Mouse (Mus musculus): ENCODE measurements around the gene Snd1. TPM values are rescaled to one million over a fixed set of nuclear protein-coding genes. Genes with fewer than 3 reads are reported as not detected.

The Snd1 gene
- polyA plus RNA-seq, 3 experiments from 2014 or later, result 44.7 to 54.7 (median 51.4) TPM

- ATAC-seq, result no peak
These were observed 374.0 kb downstream of the Snd1 start for GRCm38 (mm10) chr6:28848891-28849290.

DNA sequence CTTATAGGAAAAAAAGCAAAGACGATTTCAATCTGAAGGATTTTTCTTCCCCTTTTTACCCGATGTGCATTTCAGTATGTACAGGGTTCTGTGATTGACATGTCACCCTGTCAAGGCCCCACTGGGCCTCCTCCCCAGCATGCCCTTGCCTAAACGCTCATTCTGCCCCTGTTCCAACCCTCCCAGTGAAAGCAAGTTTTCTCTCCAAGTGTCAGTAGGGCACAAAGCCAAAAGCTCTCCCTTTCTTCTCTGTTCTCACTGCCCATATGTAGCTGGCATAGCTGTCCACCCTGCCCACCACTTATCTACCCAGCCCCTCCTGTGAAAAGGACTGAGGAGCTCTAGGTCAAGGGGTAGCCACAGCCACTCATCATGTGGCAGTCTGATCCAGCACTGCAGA, 374.4 kb downstream of the Snd1 start:
- ATAC-seq, result no peak

DNA sequence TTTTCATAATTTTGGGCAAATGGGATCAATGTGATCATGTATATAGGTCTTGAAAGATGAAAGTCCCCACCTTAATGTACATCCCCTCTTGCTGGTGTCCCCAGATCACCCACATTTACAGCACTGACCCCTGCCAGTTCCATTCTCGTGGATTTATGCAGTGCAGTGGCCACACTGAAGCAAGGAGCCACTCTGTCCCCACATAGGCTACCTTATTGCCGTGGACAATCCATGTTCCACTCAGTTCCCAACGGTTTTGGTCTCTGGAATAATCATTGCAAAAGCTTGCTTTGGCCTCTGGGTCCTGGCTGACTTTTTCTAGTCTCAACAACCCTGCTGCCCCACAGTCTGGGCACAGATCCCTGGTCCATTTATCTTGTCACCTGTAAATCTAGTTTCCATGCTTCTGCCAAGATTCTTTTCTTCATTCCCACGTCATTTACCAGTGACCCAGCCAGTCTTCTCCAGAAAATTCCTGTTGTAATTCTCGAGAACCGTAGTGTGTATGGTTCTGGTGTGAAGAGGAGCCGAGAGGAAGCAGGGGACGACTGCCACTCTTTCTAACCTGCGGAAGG, 375.5 kb downstream of the Snd1 start:
- no peak for ATAC-seq

- no peak for ATAC-seq
These were observed 377.4 kb downstream of the Snd1 start for GRCm38 (mm10) chr6:28852342-28852741.

- no peak for ATAC-seq
These were observed 378.2 kb downstream of the Snd1 start for GRCm38 (mm10) chr6:28853164-28853563.

DNA sequence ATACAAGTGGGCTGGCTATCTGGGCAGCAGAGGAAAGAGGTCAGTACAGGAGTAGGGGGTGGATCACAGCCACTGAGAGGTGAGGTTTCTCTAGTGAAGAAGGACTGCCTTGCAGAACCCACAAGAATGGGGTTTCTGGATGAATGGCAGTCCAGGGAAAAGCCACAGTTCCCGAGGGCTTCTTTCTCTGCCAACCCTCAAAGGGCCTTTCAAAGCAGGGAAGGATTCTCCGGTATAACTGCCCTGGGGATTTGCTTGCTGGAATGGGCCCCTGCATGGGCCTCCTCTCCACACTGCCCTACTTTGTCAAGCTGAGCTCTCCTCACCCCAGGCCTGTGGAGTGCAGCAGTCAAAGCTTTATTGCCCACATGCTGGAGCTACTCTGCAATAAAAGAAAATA, 378.7 kb downstream of the Snd1 start:
- no peak for ATAC-seq

DNA sequence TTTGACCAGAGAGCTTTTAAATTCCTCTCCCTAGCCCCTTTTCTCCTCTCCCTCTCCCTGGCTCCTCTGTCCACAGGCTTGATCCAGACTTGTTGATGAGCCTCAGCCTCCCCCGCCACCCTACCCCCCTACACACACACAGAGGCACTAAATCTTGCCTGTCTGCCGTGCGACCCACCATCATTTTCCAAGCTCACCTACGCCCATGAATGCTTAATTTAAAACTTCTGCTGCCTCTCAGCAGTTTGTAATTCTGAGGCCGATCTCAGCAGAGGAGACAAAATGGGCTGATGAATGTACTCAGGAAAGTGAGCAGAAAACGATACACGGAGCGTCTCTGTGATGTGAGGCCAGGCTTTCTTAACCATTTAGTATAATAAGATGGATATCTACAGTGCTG, 379.7 kb downstream of the Snd1 start:
- ATAC-seq, result no peak

DNA sequence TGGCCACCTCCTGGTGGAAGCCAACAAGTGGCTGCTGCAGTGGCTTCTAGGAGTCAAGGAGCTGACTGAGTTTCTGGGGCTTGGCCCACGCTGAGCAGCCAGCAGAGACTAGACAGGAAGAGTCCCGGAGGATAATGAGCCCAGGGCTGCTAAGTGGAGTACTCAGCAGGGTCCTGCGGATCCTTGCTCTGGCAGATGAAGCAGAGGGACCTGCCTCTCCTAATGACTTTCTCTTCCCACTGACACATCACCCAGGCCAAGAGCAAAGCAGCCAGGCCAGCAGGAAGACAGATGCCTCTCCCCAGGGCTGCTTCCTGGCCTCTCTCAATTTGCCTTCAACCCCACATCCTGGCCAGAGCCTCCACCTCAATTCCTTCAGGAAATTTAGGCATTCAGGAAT, 380.5 kb downstream of the Snd1 start:
- ATAC-seq, result no peak

GRCm38 (mm10) chr6:28856789-28857188, 381.9 kb downstream of the Snd1 start:
- ATAC-seq, result no peak

GRCm38 (mm10) chr6:28857198-28858180, 382.6 kb downstream of the Snd1 start:
- no peak for ATAC-seq

DNA sequence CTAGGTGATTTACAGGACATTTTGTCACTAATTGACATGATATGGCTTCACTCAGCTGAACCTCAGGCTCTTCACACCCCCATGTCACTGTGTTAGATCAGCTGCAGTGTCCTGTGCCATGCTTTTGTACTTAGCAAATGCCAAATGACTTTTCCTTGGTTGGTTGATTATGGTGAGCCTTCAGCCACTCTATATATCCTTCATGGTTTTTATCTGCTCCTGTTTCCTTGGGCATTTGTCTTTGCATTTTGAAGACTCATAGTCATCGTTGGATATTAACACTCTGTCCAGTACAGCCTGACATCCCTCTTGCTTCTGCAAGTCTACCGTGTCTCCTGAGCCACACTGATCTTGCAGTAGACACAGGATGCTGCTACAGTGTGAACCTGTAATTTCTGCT, 384.2 kb downstream of the Snd1 start:
- ATAC-seq, result no peak

DNA sequence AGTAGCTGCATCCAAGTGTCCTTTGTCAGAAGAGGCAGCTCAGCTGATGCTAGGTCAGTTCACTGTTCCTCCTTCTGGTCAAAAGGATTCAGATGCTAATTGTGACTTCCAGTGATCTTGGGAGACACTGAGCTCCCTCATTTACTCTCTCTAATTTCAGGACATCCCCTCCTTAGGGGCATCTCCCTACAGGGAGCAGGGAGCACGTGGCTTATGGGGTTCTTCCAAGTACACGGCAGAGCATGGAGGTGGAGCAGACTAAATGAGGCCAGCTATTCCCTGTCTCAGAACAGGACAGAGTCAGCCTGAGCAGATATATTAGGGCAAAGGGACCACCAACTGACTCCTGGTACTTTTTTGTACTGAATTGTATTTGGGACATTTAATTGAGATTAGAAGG, 385.5 kb downstream of the Snd1 start:
- no peak for ATAC-seq

DNA sequence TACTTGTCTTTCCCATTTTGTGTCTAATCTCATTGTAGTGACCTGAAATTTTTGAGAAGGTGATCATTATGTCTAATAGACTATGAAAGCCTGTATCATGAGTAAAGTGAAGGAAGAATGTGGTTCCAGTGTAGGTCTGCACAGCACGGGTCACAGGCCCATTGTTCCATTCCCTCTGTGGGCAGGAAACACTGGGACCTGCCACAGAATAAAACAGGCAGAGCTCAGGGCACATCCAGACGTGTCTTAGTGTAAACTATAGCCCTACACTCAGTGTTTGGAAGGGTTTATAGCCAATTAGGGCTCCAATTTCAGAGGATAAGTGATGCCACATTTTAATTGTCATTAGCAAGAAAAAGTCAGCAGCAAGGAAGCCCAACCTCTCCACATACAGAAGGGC, 386.0 kb downstream of the Snd1 start:
- no peak for ATAC-seq

GRCm38 (mm10) chr6:28862304-28862703, 387.4 kb downstream of the Snd1 start:
- no peak for ATAC-seq

DNA sequence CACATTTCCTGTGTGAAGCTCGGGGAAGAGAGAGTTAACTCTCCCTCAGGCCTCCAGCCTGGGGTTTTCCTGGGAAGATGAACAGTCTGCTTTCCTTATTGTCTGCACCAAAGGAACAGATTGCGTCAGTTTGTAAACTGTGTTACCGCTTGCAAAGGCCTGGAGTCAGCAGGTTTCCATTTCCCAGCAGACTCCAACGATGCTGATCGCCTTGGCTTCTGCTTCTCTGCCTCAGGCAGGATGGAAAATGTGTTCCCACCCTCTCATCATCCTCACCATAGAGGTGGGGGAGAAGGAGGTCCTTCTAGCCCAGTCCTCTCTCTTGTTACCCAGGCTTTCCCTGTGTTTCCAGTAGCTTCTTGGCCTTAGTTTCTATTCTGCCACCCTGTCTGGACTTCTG, 389.7 kb downstream of the Snd1 start:
- ATAC-seq, result no peak

GRCm38 (mm10) chr6:28865112-28865511, 390.2 kb downstream of the Snd1 start:
- ATAC-seq, result no peak

- no peak for ATAC-seq
These were observed 391.3 kb downstream of the Snd1 start for GRCm38 (mm10) chr6:28866206-28866605.

DNA sequence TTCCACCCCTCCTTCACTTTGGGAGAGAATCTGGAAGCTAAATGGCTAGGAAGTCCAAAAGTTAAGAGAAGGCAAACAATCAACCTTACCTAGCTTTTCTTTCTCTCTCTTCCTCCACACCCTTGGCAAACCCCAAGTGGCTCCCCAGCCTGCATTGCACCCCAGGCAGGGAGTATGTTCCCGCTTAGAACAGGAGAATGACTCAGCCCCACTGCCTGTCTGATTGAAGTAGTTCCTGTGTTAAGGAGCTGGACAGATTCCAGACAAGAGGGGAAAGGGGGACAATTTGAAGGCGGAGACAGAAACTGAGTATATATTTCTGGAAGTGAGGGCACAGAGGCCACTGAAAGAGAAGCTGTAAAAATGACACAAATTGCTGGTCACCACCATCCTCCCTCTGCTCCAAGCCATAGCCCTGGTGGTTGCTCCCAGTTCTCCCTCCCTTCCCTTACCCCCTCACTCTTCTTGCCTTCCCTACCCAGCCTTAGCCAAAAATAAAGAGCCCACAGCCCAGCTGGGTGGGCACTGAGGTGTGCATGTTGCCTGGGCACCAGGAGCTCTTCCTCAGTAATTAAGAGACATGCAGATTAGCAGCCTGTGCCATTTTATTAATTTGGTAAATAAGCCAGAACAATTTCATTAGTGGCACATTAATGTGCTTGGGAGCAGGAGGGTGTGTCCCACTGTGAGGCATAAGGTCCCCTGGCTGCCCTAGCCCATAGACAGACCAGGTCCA, 392.7 kb downstream of the Snd1 start:
- ATAC-seq, result no peak

DNA sequence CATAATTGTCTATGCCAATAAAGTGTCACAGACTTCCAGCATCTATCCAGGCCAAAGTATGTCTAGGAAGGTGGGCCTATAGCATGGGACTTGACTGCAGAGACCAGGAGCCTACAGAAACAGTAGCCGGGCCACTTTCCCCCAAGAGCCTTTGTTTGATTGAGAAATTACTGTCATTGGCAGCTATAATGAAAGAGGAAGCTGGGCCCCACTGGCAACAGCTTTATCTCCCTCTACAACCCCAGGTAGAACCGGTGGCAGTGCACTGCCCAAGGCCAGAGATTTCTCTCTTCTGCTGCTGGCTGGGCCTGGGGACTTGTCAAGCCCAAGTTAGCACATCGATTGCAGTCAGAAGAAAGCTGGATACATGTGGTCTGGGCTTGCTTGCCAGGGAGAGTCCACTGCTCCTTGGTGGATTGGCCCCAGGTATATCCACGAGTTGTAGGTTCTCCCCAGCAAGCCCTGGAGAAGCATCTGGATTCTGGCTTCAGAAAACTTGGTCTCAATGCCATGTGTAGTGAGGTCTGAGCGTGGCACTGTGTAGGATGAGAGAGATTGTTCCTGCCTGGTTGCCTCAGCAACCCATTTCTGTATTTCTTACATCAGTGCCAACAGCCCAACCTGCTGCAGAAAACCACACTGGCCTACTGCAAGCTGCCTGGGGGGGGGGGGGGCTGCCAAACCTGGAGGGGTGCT, 396.9 kb downstream of the Snd1 start:
- no peak for ATAC-seq

GRCm38 (mm10) chr6:28872421-28872795, 397.5 kb downstream of the Snd1 start:
- ATAC-seq, result no peak

DNA sequence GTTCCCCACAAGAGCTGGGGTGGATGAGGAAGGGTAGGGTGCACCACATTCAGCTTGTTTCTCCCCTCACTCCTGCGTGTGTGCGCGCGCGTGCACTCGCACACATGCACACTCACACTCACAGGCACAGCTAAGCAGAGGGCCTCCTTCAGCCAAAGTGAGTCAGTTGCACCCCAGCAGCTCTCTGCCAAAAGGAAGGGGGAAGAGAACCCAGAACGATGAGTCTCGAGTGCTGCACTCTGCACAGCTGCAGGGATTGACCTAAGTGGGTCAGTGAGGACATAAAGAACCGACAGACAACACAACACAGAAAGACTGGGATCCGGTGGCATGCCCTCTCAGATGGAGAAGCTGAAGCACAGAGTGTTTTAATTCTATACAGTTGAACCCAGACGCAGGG, 399.1 kb downstream of the Snd1 start:
- no peak for ATAC-seq

DNA sequence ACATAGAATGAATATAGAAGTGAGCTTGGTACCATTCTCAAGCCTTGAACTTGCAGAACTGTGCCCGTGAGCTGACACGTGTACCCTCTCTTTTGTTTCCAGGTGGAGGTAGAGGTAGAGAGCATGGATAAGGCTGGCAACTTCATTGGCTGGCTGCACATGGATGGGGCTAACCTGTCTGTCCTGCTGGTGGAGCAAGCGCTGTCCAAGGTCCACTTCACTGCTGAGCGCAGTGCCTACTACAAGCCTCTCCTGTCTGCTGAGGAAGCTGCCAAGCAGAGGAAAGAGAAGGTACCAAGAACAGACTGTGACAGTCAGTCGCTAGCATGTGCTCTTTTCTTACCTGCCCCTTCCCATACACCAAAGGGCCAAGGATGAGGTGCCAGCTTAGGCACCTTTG, 399.8 kb downstream of the Snd1 start:
- ATAC-seq, result no peak

DNA sequence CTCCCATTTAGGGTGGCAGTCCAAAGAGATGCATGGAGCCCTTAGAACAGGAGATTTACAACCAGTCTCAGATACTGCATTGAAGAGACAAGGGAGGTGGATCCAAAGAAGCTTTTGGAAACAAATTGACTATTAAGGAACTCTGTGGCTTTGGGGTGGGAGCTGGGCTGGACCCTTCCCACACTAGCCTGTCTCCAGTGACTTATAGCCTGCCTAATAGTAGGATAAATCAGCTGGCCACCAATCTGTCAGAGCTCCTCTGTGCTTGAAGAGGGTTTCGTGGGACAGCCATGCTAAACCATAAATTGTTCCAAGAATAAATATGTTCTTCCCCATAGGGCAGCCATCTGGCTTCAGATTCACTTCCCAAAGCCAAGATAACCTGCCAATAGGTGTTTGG, 400.4 kb downstream of the Snd1 start:
- ATAC-seq, result no peak

Measured in inflammation-experienced regulatory T-cells, adult 6 months (primary cell).